ENCODE assay signal across 16 mouse cellular contexts in genomic region chr4:69523112-69523511, GRCm38 (mm10).
"Had no signal": no experiment of that assay in that cellular context is flagged by ENCODE, and none has a peak within 500 bp of the region (broad histone marks: within the 10 kb centered on the region; RNA-seq: fewer than 3 reads in every experiment).

No protein-coding gene starts in this region.

- H3K4me3 ChIP-seq: neural tube, embryonic 12.5 days; neural tube, embryonic 13.5 days; stomach, embryonic 15.5 days had no signal

- H3K36me3 ChIP-seq: neural tube, embryonic 12.5 days; neural tube, embryonic 13.5 days; stomach, embryonic 15.5 days had no signal

- H3K27me3 ChIP-seq: neural tube, embryonic 12.5 days; neural tube, embryonic 13.5 days; stomach, embryonic 15.5 days had no signal

- H3K9ac ChIP-seq: neural tube, embryonic 12.5 days; neural tube, embryonic 13.5 days; stomach, embryonic 15.5 days had no signal

- H3K4me1 ChIP-seq: neural tube, embryonic 12.5 days; neural tube, embryonic 13.5 days; stomach, embryonic 15.5 days had no signal

- H3K27ac ChIP-seq: neural tube, embryonic 12.5 days; neural tube, embryonic 13.5 days; stomach, embryonic 15.5 days; stomach, postnatal 0 days had no signal

- H3K9me3 ChIP-seq: neural tube, embryonic 12.5 days; neural tube, embryonic 13.5 days; stomach, embryonic 15.5 days had no signal

- H3K4me2 ChIP-seq: neural tube, embryonic 12.5 days; neural tube, embryonic 13.5 days; stomach, embryonic 15.5 days had no signal

- DNase-seq: retina, postnatal 1 day; right cerebral cortex, adult 18-20 months; right cerebral cortex, postnatal 14 days; right cerebral cortex, postnatal 25 days; right cerebral cortex, postnatal 4 days; spleen, adult 18-20 months; thymus, adult 18-20 months; thymus, adult 2 months; thymus, postnatal 14 days; thymus, postnatal 25 days; thymus, postnatal 36 days; thymus, postnatal 4 days had no signal
